Mouse (Mus musculus): ENCODE measurements at regions not wholly inside any gene's neighbourhood (a gene's known extent, or its start where the extent isn't known, plus 50 kb on each side); places are given as distances from the start of the nearest gene placed in this dataset.

- no peak for DNase-seq
Observed at GRCm38 (mm10) chr2:135606306-135606705, 52.5 kb upstream of the Plcb4 start.

All from gastrocnemius, postnatal 25 days (tissue).